Comparison of ENCODE assay signal across 23 mouse cellular contexts in the genomic region with DNA sequence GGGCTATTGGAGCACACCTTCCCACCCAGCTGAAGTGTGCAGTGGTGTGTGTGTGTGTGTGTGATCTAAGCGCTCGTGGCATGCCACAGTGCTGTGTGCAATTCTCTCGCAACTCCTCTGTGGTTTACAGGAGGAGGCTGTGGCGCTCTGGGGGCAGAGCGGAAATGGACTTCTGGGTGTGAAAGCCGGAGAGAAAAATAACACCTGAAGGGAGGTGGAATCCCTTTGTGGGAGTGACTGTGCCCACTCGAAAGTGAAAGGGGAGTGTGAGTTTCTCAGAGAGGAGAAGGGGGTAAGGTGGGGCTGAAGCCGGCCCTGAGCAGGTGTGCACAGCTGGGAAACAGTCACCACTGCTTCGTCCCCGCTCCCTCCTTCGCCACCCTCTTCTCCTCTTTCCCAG.
A peak's percentile ranks its signal among the peaks of the same experiment; 100 is the strongest.
DNase-seq lines count a peak whose midpoint lies in the region; ATAC-seq and TF ChIP-seq lines count a peak whose summit lies in the region.
"Had no signal": no experiment of that assay in that cellular context is flagged by ENCODE, and none has a peak within 500 bp of the region (broad histone marks: within the 10 kb centered on the region; RNA-seq: fewer than 3 reads in every experiment).

No protein-coding gene starts in this region.

- H3K27ac ChIP-seq in hindbrain, embryonic 10.5 days = 0 out of 2 replicates have a peak overlapping the region, but pooled peaks have one; percentile 51
- H3K27ac ChIP-seq in hindbrain, embryonic 14.5 days = no peak overlapping the region
- no peak overlapping the region for H3K27ac ChIP-seq in thymus, adult 2 months (ENCODE audit: control insufficient read depth, insufficient read depth, low read length)
- H3K27ac ChIP-seq: embryonic facial prominence, embryonic 13.5 days; forebrain, embryonic 10.5 days; heart, embryonic 13.5 days; hindbrain, postnatal 0 days; layer of hippocampus, adult 2 months; neural tube, embryonic 15.5 days had no signal

- ATAC-seq in hindbrain, embryonic 14.5 days (ENCODE audit: low FRiP score) = no peak
- ATAC-seq: hindbrain, postnatal 0 days; liver, postnatal 0 days had no signal

- DNase-seq in hindbrain, embryonic 10.5 days (ENCODE audit: low spot score) = no peak
- no peak for DNase-seq in hindbrain, embryonic 14.5 days (ENCODE audit: low spot score)
- peak; percentile 16 to 26 for DNase-seq in spleen, postnatal 36 days (ENCODE audit: low spot score in 2 of 2)
- DNase-seq in spleen, postnatal 4 days (ENCODE audit: low spot score in 2 of 2) = no peak
- DNase-seq in thymus, adult 2 months = peak; percentile 58
- no peak for DNase-seq in adrenal gland, postnatal 4 days (ENCODE audit: low spot score in 2 of 2)
- no peak for DNase-seq in gastrocnemius, postnatal 10 days
- no peak for DNase-seq in gastrocnemius, postnatal 25 days
- DNase-seq: adrenal gland, adult 2 months; cerebellum, adult 11 months; heart, postnatal 36 days; kidney, adult 2 months; liver; liver, postnatal 0 days; lung, postnatal 36 days; right cerebral cortex, postnatal 4 days had no signal

- H3K4me2 ChIP-seq in hindbrain, embryonic 14.5 days (replicated peaks) = no peak overlapping the region
- H3K4me2 ChIP-seq: embryonic facial prominence, embryonic 13.5 days; heart, embryonic 13.5 days; midbrain, embryonic 11.5 days; neural tube, embryonic 15.5 days had no signal

- H3K27me3 ChIP-seq in hindbrain, embryonic 10.5 days (ENCODE audit: insufficient read depth, poor library complexity, severe bottlenecking) = no peaks in the 10 kb centered on the region
- H3K27me3 ChIP-seq in hindbrain, embryonic 14.5 days (ENCODE audit: control insufficient read depth, insufficient read depth, low read length) = no peaks in the 10 kb centered on the region
- no peaks in the 10 kb centered on the region for H3K27me3 ChIP-seq in thymus, adult 2 months (ENCODE audit: control insufficient read depth, insufficient read depth, low read length)
- H3K27me3 ChIP-seq: embryonic facial prominence, embryonic 13.5 days; heart, embryonic 13.5 days; neural tube, embryonic 15.5 days had no signal

- peaks cover 19% of the 10 kb centered on the region for H3K36me3 ChIP-seq in hindbrain, embryonic 10.5 days
- no peaks in the 10 kb centered on the region for H3K36me3 ChIP-seq in hindbrain, embryonic 14.5 days (replicated peaks; ENCODE audit: control insufficient read depth, insufficient read depth)
- no peaks in the 10 kb centered on the region for H3K36me3 ChIP-seq in thymus, adult 2 months (ENCODE audit: control insufficient read depth, insufficient read depth, low read length)
- H3K36me3 ChIP-seq: heart, embryonic 13.5 days; neural tube, embryonic 15.5 days had no signal

- 92% methylated on average over 11 of the region's 11 CpGs for whole genome bisulfite sequencing in hindbrain, embryonic 10.5 days
- 90% methylated on average over 11 of the region's 11 CpGs for WGBS in hindbrain, embryonic 14.5 days
- WGBS in thymus, adult 2 months = 71% methylated on average over 11 of the region's 11 CpGs

- no peak overlapping the region for H3K4me3 ChIP-seq in hindbrain, embryonic 10.5 days
- no peak overlapping the region for H3K4me3 ChIP-seq in hindbrain, embryonic 14.5 days (replicated peaks; ENCODE audit: low read length)
- peak overlapping the region; percentile 16; the same call in 1 of the 2 replicates for H3K4me3 ChIP-seq in thymus, adult 2 months (ENCODE audit: control insufficient read depth, insufficient read depth, low read length)
- H3K4me3 ChIP-seq: embryonic facial prominence, embryonic 13.5 days; forebrain, embryonic 10.5 days; heart, embryonic 13.5 days; layer of hippocampus, adult 2 months; neural tube, embryonic 15.5 days had no signal

- no peak for TF ChIP-seq POLR2A in thymus, adult 2 months (IDR thresholded peaks at IDR 0.05; ENCODE audit: control insufficient read depth, extremely low read depth, insufficient read depth, low read length, poor library complexity)

- TF ChIP-seq CTCF in thymus, adult 2 months (IDR thresholded peaks at IDR 0.05; ENCODE audit: borderline replicate concordance, control insufficient read depth, extremely low read depth, insufficient read depth, low read length, poor library complexity) = no peak

- H3K9me3 ChIP-seq in hindbrain, embryonic 10.5 days = no peaks in the 10 kb centered on the region
- no peaks in the 10 kb centered on the region for H3K9me3 ChIP-seq in hindbrain, embryonic 14.5 days (ENCODE audit: control insufficient read depth, low read length)
- H3K9me3 ChIP-seq: embryonic facial prominence, embryonic 13.5 days; forebrain, embryonic 10.5 days; neural tube, embryonic 15.5 days had no signal

- H3K9ac ChIP-seq in hindbrain, embryonic 14.5 days = no peak overlapping the region
- H3K9ac ChIP-seq: embryonic facial prominence, embryonic 13.5 days; heart, embryonic 13.5 days; liver, postnatal 0 days; neural tube, embryonic 15.5 days had no signal

- H3K4me1 ChIP-seq in hindbrain, embryonic 10.5 days (replicated peaks) = peaks cover 13% of the 10 kb centered on the region; the same call in 1 of the 2 replicates
- H3K4me1 ChIP-seq in hindbrain, embryonic 14.5 days (replicated peaks; ENCODE audit: control insufficient read depth, insufficient read depth, low read length) = no peaks in the 10 kb centered on the region
- 0 out of 2 replicates have a peak, but pooled peaks cover 6% of the 10 kb centered on the region for H3K4me1 ChIP-seq in thymus, adult 2 months (replicated peaks; ENCODE audit: control insufficient read depth, insufficient read depth, low read length)
- H3K4me1 ChIP-seq: forebrain, embryonic 10.5 days had no signal

Comparison
In these comparisons a context has a peak if more than half of its experiments do, and no peak if none do; other contexts are left out.
1. DNase-seq: peak in spleen, postnatal 36 days (2 of 2) and thymus, adult 2 months (single experiment); none in hindbrain, embryonic 10.5 days (single experiment), hindbrain, embryonic 14.5 days (single experiment), spleen, postnatal 4 days (0 of 2), adrenal gland, postnatal 4 days (0 of 2), gastrocnemius, postnatal 10 days (single experiment) and gastrocnemius, postnatal 25 days (single experiment).